Mouse (Mus musculus) testis, postnatal 10 days (tissue): ENCODE measurements around the gene Myo3a.
A peak's percentile ranks its signal among the peaks of the same experiment; 100 is the strongest.

ENCODE experiments used
- DNase-seq: peaks from one replicate; pipeline ENCODE4 v3.0.0; 2021; ENCODE audit warnings: low spot score

Myo3a gene

DNA sequence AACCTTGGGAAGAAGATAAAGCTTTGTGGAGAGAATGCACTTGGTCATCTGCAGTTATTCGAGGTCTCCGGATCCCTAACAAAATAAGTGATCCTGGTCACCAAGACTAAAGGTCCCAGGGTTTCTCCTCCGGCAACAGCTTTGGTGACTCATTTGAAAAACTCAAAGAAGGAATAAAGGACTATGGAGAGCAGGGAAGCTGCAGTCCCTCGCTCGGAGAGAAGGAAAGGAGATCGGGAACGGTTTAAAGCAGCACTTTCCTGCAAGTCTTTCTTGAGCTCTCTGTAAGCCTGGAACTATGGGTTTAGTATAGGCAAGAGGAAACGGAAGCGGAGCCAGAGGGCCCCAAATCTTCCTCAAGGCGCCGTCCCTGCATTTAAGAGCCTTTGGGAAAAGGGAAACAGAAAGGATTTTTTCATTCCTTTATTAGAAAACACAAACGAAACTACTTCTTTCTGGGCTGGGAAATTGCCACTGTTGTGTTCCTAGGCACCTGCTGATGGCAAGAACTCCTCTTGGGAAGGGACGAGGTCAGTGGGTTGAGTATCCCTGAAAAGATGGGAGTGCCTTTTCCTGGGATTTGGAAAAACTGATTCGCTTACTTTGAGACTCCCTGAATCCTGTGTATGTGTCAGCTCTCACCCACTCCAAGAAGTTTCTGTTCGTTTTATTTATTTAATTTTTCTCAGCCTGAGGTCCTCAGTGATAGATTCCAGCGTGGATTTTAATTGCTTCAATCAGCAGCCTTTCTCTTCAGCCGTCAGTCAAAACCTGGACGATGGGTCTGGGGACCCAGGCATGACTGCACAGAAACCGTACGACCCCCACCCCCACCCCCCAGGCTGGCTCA lies 393.9 kb downstream of the Myo3a start:
- no peak for DNase-seq

GRCm38 (mm10) chr2:22621828-22622731 lies 394.8 kb downstream of the Myo3a start, which contains the start of gene Gad2:
Gad2 (plus strand) TSS chr2:22622205.
- DNase-seq: peak; percentile 57

DNA sequence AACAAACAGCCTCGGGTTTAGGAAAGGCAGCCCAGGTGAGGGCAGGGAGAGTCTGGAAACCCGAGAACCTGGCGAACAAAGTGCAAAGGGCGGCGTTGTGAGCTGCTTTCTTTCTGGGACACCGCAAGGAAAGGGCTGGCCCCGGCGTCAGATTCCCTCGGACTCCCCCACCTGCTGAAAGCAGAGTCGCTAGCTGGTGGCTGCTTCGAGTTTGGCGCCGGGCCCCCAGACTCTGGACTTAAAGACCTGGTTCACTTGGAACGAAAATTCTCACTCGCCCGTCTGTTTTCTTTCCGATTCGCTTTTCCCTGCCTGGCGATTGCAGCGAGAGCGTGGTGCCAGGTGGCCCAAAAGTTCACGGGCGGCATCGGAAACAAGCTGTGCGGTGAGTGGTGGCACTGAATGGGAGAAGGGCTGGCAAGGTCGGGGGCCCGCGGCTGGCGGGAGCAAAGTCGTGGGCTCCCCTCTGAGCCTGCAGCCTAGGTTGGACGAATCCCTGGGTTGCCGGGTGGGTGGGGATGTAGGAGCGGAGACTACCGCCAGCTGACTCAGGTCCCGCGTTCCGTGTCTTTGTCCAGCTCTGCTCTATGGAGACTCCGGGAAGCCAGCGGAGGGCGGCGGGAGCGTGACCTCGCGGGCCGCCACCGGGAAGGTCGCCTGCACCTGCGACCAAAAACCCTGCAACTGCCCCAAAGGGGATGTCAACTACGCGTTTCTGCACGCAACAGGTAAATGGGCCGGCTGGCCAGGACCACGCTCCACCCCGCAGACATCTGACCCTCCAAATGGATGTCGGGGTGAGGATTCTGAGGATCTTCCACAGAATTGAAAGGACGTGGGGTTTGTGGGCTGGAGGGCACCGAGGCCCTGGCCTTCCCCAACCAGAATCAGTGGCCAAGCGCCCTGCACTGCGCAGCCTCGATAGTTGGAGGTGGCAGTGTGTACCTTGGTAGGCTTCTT lies 396.1 kb downstream of the Myo3a start:
- DNase-seq: peak; percentile 38

DNA sequence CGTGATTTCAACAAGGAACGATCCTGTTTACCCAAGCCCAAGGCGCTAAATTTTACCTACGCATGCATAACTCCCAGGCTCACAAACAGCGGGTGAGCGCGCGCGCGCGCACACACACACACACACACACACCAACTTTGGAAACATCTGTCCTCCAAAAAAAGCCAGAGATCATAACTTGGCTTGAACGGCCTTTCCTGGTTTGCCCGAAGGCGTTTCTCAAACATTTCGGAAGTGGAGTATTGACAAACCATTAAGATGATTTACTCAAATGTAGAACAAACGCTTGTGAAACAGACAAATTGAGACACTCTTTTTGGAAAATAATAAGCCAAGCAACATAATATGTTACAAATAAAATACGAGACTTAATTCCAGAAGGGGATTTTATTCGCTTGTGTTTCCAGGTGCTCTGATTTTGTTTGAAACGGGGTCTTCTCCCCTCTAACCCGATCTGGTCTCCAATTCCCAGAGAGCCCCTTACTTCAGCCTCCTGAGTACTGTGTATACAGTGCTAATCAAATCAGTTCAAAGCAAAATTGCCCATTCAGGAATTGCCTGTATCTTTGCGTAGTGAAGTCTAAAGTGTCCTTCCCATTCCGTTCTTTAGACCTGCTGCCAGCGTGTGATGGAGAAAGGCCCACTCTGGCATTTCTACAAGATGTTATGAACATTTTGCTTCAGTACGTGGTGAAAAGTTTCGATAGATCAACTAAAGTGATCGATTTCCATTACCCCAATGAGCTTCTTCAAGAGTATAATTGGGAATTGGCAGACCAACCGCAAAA lies 397.1 kb downstream of the Myo3a start:
- no peak for DNase-seq

- no peak for DNase-seq
Observed at GRCm38 (mm10) chr2:22625096-22625960, 398.0 kb downstream of the Myo3a start.

GRCm38 (mm10) chr2:22627147-22627666 lies 399.9 kb downstream of the Myo3a start:
- no peak for DNase-seq

DNA sequence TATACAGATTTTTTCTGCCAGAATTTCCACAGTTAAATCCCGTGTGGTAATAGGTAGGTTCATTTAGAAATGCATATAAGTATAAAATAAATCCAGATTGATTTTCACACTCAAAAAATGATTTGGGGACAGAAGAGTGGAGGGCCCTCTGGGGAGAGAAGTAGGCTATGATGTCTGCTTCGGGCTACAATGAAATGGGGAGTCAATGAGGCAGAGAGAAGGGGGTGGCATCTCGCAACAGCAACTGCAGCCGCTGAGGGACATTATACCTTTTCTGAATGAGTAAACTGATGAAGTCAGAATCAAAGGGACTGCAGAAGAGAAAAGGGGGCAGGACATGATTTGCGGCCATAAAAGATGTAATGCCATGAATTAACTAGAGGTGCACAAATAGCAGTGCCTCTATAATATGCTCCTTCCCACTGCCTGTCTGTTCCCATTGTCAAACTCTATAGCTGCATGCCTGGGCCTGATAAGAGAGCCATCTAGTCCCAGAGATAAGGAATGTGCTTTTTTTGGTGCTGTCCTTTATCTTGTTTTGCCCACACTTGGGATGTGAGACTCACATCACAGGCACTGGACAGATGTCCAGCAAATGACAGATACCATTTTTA lies 400.6 kb downstream of the Myo3a start:
- DNase-seq: no peak

GRCm38 (mm10) chr2:22634766-22635165 lies 407.5 kb downstream of the Myo3a start:
- peak; percentile 46 for DNase-seq

DNA sequence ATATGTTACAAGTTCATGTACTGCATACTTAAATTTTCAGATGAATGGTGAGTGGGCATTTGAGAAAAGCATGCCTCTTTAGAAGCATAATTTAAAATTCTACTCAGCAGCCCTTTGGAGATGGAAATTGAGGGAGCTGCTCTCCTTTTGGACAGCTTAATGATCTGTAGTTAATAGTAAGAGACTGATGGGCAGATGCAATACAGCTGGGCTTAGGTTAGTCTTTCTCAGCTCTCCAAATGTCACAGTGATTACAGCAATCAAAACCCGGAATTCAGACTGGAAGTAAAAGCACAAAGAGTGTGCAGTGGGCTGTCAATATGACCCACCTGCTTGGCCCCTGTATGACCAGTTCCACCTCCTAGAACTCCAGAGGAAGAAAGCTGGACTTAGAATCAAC lies 418.8 kb downstream of the Myo3a start:
- no peak for DNase-seq

- no peak for DNase-seq
Observed at GRCm38 (mm10) chr2:22648394-22648793, 421.1 kb downstream of the Myo3a start.

DNA sequence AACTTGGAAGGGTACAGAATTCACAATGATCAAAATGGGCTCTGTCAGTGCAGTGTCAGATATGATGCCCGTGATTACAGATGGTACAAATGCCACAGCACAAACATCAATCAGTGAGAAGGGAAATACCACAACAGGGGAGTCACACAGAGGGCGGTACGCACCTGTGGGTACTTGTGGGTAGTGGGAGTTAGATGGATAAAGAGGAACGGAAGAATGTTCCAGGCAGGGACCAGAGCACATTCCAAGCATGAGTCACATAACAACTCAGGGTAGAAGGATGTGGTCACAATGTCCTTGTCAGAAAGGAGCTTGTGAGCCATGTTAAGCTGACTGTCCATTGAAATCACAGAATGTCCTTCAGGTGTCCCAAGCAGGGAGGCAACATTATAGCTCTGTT lies 424.5 kb downstream of the Myo3a start:
- DNase-seq: no peak

- no peak for DNase-seq
Observed at GRCm38 (mm10) chr2:22663731-22664130, 436.4 kb downstream of the Myo3a start.
